Mouse (Mus musculus) left cerebral cortex, adult 18-20 months (tissue): ENCODE measurements around the gene Nudc. TPM values are rescaled to one million over a fixed set of nuclear protein-coding genes. Genes with fewer than 3 reads are reported as not detected.
"Not testable (repeated sequence)": the region's sequence is repeated elsewhere in the genome, so short reads cannot be mapped to it uniquely, and the experiment has no call there.

Experiments
- DNase-seq, 2 experiments: peaks; one replicate each; pipeline ENCODE4 v3.0.0; 2021 to 2022; ENCODE audit warnings: low spot score in 2 of 2, mixed read lengths in 1 of 2
- total RNA-seq, 2 experiments: library from RNA; stranded (reverse); gene quantifications; 2 replicates each; pipeline ENCODE4 v1.2.3; 2021

Nudc gene
- total RNA-seq, 2 experiments from 2014 or later: 148 to 156 TPM

DNA sequence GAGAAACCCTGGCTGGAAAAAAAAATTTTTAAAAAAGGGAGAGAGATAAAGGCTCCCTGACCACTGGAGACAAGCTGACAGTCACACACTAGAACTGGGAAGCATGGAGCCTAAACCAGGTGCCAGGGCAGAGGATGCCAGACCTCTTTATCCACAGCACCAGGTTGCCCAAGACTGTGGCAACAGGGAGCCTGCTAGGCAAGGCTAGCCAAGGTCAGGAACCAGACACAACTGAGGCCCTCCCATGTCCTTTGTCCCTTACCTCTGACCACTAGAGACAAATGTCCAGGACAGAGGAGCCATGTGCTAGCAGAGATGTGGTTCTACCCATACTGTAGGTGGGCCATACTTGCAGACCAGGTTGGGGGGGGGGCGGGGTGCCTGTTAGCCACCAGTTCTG is 6.2 kb upstream of the Nudc start:
- no peak for DNase-seq

GRCm38 (mm10) chr4:133536652-133537051 is 9.1 kb downstream of the Nudc start:
- no peak for DNase-seq

- no peak for DNase-seq
These were observed 9.7 kb downstream of the Nudc start for GRCm38 (mm10) chr4:133536081-133536480.

GRCm38 (mm10) chr4:133532777-133533176 is 13.0 kb downstream of the Nudc start:
- DNase-seq: no peak

DNA sequence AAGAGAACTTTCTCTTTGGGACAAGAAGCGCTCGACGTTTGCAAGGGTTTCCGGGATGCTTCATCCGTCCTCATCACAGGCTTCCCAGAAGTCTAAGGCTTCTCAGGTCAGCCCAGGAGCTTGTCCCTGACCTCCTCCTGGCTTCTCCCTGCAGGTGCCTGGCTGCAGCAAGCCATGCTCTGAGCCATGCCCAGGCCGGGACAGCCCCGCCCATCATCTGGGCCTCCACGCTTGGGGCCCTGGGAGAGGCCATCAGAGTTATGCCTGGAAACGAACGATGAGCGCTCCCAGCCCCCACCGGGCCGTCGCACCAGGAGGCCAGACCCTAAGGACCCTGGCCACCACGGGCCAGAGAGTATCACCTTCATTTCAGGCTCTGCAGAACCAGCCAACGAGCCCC is 18.0 kb downstream of the Nudc start:
- no peak for DNase-seq

DNA sequence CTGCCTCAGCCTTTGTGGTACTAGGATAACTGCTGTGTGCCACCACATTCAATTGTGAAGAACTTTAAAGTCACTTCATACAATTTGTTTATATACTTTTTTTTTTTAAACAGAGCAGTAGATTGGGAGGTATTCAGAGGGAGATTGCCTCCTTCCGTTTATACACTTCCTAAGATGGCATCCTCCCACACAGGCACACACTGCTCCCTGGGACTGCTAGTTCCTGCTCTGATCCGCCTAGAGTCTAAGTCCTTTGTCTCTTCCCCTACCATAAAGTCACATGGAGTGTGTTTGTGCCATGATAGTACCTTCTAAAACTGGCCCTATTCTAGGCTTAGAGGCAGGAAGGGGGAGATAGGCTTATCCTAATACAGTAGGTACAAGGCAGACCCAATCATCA is 24.3 kb downstream of the Nudc start:
- DNase-seq: no peak

DNA sequence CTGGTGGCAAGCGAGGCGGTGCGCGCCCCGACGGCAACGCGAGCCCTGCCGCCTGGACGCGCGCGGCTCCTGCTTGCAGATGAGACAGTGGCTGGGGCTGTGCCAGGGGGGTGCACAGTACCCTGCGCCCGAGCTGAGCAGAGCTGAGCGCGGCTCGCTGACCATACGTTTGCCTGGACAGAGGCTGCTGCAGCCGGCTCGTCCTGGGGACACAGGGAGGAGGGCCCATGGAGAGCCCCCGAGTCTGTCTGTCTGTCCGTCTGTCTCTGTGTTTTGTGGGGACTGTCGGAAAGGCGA is 26.5 kb downstream of the Nudc start:
- no peak for DNase-seq

DNA sequence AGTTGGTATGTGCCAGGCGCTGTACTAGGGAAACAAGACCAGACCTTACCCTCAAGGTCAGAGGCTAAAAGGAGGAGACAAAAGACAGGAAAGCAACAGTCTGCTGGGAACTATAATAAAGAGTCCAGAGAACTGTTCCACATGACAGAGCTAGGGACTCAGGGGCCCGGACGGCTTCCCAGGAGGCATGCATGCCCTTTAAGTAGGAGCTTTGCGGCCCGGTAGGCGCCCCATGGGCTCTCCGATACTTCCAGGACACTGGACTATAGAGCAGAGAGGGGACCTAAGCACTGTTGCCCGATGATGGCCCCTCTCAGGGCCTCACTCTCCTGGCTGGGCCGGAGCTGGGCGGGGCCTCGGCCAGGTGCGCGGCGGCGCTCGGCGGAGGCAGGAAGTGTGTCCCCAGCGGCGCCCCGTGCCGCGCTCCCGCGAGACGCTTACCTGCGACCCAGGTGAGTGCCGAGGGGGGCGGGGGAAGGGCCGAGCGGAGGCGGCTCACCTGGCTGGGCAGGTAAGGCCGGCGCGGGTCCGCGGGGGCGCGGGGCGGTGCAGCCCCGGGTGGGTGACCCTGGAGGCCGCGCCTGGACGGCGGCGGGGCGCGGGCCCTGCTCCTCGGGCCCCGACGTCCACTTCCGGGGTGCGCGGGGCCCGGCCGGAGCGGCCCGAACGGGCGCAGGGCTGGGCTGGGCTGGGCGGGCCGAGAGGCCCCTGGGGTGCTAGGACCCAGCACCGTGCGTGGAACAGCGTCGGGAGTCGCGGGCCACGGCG is 27.0 kb downstream of the Nudc start, which contains the start of gene Kdf1:
Kdf1 (plus strand) TSS at position 363 of the 768 bp plus-strand sequence.
- no peak for DNase-seq

DNA sequence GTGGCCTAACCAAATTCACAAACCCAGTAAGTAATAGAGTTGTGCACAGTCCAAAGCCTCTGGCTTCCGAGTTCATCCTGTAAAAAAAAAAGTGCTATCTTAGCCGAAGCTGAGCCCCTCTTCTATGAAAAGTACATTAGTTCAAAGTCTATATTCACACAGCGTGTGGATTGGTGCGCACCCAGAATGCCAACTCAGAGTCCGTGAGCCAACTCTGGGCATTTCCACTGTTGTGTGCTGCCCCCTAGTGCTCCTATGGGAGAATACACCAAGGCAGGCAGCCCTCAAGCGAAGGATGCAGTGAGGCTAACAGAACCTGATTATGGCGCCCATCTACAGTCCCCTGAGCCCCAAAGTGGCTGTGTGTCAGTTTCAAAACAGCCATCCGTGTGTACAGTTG is 32.8 kb downstream of the Nudc start:
- peak; percentile 79 to 82 for DNase-seq

- not testable (repeated sequence) for DNase-seq
These were observed 33.3 kb downstream of the Nudc start for GRCm38 (mm10) chr4:133512511-133512910.

DNA sequence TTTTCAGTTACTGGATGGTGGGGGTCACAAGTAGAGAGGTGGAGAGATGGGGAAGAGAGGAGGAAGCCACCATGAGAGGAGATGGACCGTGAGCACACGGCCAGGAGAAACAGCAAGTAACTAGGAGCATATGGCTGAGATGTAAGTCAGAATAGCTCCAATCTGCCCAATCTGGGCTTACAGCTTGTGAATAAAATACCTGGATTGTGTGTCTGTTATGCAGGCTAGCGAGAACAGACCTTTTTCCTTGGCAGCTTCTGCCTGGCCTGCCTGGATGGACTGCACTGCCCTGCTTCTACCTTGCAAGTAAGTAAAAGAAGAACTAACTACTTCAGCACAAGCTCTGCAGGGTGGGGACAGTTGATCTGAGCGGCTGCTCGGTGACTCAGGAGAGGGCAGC is 34.7 kb downstream of the Nudc start:
- DNase-seq: no peak

DNA sequence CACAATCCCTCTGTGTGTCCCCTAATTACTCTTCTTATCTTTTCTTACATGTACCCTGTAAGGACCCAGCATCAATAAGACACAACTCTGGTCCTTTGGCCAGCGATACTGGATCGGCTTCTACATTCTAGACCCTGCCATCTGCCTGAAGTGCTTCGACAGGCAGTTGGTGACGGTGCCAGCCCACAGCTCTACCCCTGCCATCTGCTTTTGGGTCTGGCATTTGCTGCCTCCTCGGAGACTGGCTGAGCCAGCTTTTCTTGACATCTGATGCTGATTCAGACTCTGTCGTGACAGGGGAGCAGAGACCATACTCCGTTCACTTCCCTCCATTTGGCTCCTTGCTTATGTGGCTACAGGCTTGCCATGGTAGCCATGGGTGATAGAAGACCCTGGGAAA is 36.8 kb downstream of the Nudc start:
- DNase-seq: peak; percentile 40 to 56

GRCm38 (mm10) chr4:133506573-133506972 is 39.2 kb downstream of the Nudc start:
- no peak for DNase-seq

GRCm38 (mm10) chr4:133504755-133505485 is 40.9 kb downstream of the Nudc start:
- no peak for DNase-seq

DNA sequence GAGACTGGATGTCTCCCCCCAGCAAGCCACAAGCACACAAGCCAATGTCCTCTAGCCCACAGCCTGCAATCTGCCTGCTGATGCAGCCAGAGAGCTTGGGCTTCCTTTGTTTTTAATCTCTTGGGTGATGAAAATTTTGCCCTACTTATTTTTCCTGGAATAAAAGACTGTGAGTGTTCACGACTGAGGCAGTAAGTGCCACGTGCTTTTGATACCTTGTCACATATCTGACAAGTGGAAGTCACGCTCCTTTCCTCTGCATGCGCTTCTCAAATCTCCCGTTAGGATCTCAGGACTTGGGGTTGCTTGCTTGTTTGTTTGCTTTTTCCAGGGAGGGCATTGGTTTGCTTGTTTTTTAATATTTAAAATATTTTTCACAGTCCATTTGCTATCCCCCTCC is 41.5 kb downstream of the Nudc start:
- no peak for DNase-seq

- DNase-seq: no peak
These were observed 44.3 kb downstream of the Nudc start for GRCm38 (mm10) chr4:133501514-133501913.

DNA sequence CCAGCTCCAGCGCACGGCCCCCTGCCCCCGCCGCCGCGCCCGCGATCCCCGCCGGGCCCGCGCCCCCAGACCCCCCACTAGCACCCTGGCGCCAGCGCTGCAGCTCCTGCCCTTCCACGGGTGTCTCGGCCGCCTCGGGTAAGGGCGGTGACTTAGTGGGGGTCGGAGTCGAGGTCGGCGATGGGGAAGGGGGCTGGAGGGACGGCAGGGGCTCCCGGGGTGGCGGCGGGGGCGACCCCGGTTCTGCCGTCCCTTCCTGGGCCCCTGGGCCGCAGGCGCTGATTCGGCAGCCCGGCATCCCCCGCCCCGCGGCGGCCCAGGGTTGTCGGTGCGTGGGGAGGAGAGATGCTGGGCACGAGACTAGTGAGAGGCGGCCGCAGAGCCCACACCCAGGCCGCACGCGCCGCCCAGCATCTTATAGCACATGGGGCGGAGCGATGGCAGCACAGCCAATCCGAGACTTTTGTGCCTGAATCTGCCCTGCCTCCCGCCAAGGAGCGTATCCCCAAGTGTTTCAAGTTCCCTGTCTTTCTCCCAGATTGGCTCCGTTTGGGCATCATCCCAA is 47.6 kb downstream of the Nudc start, which contains the start of gene Trnp1:
Trnp1 (minus strand) TSS at position 391 of the 565 bp plus-strand sequence.
- DNase-seq: peak; percentile 82 to 91

DNA sequence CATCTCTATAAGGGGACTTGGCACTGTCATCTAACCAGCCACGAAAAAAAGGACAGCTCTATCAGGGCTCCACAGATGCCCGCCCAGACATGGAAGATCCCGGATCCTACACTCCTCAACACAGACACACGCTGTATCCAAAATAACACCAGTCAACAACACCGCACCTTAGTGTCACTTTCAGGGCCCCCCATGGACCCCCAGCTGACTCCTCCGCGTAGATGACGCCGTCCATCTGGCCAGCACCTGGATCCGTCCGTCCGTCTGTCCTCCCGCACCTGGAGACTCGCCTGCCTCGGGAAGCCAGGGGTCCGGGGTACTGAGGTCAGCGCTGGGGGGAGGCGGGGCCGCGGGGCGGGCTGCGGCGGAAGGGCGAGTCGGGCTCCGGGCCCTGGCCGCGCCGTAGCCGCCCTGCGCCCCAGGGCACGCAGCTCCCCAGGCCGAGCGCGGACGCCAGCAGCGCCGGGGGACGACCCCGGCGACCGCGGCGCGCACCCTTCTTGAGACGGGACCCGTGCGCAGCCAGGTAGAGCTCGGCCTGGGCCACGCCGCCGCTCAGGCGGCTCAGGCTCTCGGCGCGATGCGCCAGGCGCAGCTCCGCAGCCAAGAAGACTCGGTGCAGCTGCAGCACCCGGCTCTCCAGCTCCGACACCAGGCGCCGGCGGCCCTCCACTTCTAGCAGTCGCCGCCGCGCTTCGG is 48.2 kb downstream of the Nudc start:
- no peak for DNase-seq

DNA sequence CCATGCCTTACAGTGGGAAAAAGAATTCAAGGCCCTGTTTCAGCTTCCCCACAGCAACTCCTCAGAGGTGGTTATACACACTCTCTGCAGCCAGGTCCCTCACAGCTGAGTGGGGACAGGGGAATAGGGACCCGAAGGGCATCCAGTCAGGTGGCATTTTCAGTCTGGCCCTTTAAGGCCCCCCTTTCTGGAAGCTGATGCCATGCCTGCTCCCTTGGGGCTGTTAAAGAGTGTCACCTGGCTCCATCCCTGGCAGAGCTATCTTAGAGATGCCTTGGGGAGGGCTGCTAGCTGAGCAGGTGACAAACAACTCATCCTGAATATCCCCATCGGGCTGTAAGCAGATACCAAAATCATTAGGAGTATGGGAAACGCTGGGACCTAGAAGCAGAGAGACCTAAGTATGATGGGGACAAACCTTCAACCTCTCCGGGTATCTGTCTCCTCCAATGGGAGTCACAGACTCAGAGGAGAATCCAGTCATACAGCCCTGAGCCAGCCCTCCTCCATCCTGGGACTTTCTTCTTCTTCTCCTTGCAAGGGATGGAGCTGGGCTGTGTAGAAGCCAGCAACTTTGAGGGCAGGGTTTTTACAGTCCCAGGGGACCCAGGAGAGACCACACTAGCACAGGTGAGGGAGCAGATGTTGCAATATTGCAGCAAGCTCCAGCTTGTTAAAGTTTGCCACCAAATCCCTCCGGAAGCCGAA is 48.9 kb downstream of the Nudc start:
- DNase-seq: no peak

GRCm38 (mm10) chr4:133495711-133496110 is 50.1 kb downstream of the Nudc start:
- no peak for DNase-seq

GRCm38 (mm10) chr4:133494867-133495266 is 50.9 kb downstream of the Nudc start:
- DNase-seq: no peak
